Mouse (Mus musculus): ENCODE measurements around the gene Dedd. TPM values are rescaled to one million over a fixed set of nuclear protein-coding genes. Genes with fewer than 3 reads are reported as not detected.

The Dedd gene
- 47.4 and 52.7 TPM in 2 replicates for polyA plus RNA-seq (2015; fragmentation: Nextera tagmentation; extraction: Ambion mirVana)

GRCm38 (mm10) chr1:171328839-171329432 lies at the start of gene Dedd:
Dedd (plus strand) TSS chr1:171329145.
- H3K4me2 ChIP-seq, result peak within 1 kb of the TSS; percentile 82

GRCm38 (mm10) chr1:171279721-171280120 lies 49.2 kb upstream of the Dedd start:
- Histone ChIP-seq H3K36me3 (peaks cover 65% of the 10 kb centered on the region), H3K27me3 (no peaks in the 10 kb centered on the region), H3K4me2 (peak overlapping the region; percentile 91), H3K27ac (replicated peaks) (no peak overlapping the region), H3K9ac (peak overlapping the region; percentile 78), H3K4me3 (peak overlapping the region; percentile 63), H3K9me3 (no peaks in the 10 kb centered on the region), H3K4me1 (replicated peaks) (peaks cover 32% of the 10 kb centered on the region)
- 71% methylated on average over 5 of the region's 5 CpGs for WGBS
- no peak for ATAC-seq (ENCODE audit: low read depth)

More at GRCm38 (mm10) chr1:171328839-171329432, at the start of gene Dedd:
- peak; percentile 97 for ATAC-seq (ENCODE audit: low read depth)
- Histone ChIP-seq H3K9ac (peak within 1 kb of the TSS; percentile 96), H3K9me3 (no peaks in the 10 kb centered on the region), H3K4me3 (peak within 1 kb of the TSS; percentile 87), H3K27ac (replicated peaks) (peak within 1 kb of the TSS; percentile 100), H3K36me3 (peaks cover 16% of the 10 kb centered on the region; the same call in 1 of the 2 replicates), H3K27me3 (no peaks in the 10 kb centered on the region), H3K4me1 (replicated peaks) (peaks cover 68% of the 10 kb centered on the region)
- under 1% methylated on average over 47 of the region's 48 CpGs for WGBS

GRCm38 (mm10) chr1:171280250-171280915 lies 48.6 kb upstream of the Dedd start:
- peak overlapping the region; percentile 63 for H3K4me3 ChIP-seq
- no peaks in the 10 kb centered on the region for H3K27me3 ChIP-seq
- ATAC-seq (ENCODE audit: low read depth), result peak; percentile 45; the same call in 1 of the 2 replicates
- H3K4me2 ChIP-seq, result peak overlapping the region; percentile 91
- peak overlapping the region; percentile 78 for H3K9ac ChIP-seq
- no peak overlapping the region; the same call in 1 of the 2 replicates for H3K27ac ChIP-seq (replicated peaks)
- peaks cover 38% of the 10 kb centered on the region for H3K4me1 ChIP-seq (replicated peaks)
- H3K9me3 ChIP-seq, result no peaks in the 10 kb centered on the region
- WGBS, result 2% methylated on average over 25 of the region's 25 CpGs
- peaks cover 65% of the 10 kb centered on the region for H3K36me3 ChIP-seq

- Histone ChIP-seq H3K27me3 (no peaks in the 10 kb centered on the region), H3K4me2 (peak within 1 kb of the TSS; percentile 91), H3K4me3 (peak within 1 kb of the TSS; percentile 63), H3K36me3 (peaks cover 65% of the 10 kb centered on the region), H3K9ac (peak within 1 kb of the TSS; percentile 78), H3K4me1 (replicated peaks) (peaks cover 45% of the 10 kb centered on the region), H3K9me3 (no peaks in the 10 kb centered on the region), H3K27ac (replicated peaks) (peak within 1 kb of the TSS; percentile 78)
- under 1% methylated on average over 26 of the region's 26 CpGs for WGBS
- ATAC-seq (ENCODE audit: low read depth), result peak; percentile 98
These were observed 47.9 kb upstream of the Dedd start, which contains the start of gene Ppox for GRCm38 (mm10) chr1:171280916-171281527. Ppox (minus strand) TSS chr1:171281186.

- peaks cover 65% of the 10 kb centered on the region for H3K36me3 ChIP-seq
- H3K27ac ChIP-seq (replicated peaks), result peak overlapping the region; percentile 78
- H3K4me2 ChIP-seq, result peak overlapping the region; percentile 91
- WGBS, result under 1% methylated on average over 10 of the region's 10 CpGs
- no peaks in the 10 kb centered on the region for H3K27me3 ChIP-seq
- H3K9me3 ChIP-seq, result no peaks in the 10 kb centered on the region
- peak overlapping the region; percentile 60 for H3K9ac ChIP-seq
- peaks cover 45% of the 10 kb centered on the region for H3K4me1 ChIP-seq (replicated peaks)
- H3K4me3 ChIP-seq, result peak overlapping the region; percentile 63
- ATAC-seq (ENCODE audit: low read depth), result peak; percentile 40
These were observed 47.4 kb upstream of the Dedd start for GRCm38 (mm10) chr1:171281528-171281923.

- WGBS, result 80% methylated on average over 18 of the region's 18 CpGs
- Histone ChIP-seq H3K9ac (peak overlapping the region; percentile 60; the same call in 1 of the 2 replicates), H3K27ac (replicated peaks) (no peak overlapping the region), H3K4me2 (peak overlapping the region; percentile 91), H3K27me3 (no peaks in the 10 kb centered on the region), H3K36me3 (peaks cover 60% of the 10 kb centered on the region), H3K4me1 (replicated peaks) (peaks cover 52% of the 10 kb centered on the region), H3K4me3 (peak overlapping the region; percentile 63; the same call in 1 of the 2 replicates), H3K9me3 (no peaks in the 10 kb centered on the region)
- ATAC-seq (ENCODE audit: low read depth), result no peak
These were observed 46.7 kb upstream of the Dedd start for GRCm38 (mm10) chr1:171282086-171282805.

GRCm38 (mm10) chr1:171283188-171284160 lies 45.5 kb upstream of the Dedd start:
- H3K36me3 ChIP-seq, result peaks cover 51% of the 10 kb centered on the region
- no peak overlapping the region for H3K9ac ChIP-seq
- H3K4me2 ChIP-seq, result no peak overlapping the region
- no peak for ATAC-seq (ENCODE audit: low read depth)
- H3K4me1 ChIP-seq (replicated peaks), result peaks cover 58% of the 10 kb centered on the region
- H3K4me3 ChIP-seq, result no peak overlapping the region
- no peaks in the 10 kb centered on the region for H3K9me3 ChIP-seq
- H3K27me3 ChIP-seq, result no peaks in the 10 kb centered on the region
- no peak overlapping the region for H3K27ac ChIP-seq (replicated peaks)
- WGBS, result 91% methylated on average over 18 of the region's 18 CpGs

- ATAC-seq (ENCODE audit: low read depth), result no peak
- WGBS, result 91% methylated on average over 15 of the region's 15 CpGs
- Histone ChIP-seq H3K4me3 (no peak overlapping the region), H3K27me3 (no peaks in the 10 kb centered on the region), H3K4me2 (no peak overlapping the region), H3K4me1 (replicated peaks) (peaks cover 61% of the 10 kb centered on the region), H3K9me3 (no peaks in the 10 kb centered on the region), H3K36me3 (peaks cover 58% of the 10 kb centered on the region), H3K9ac (no peak overlapping the region), H3K27ac (replicated peaks) (0 out of 2 replicates have a peak overlapping the region, but pooled peaks have one; percentile 9)
These were observed 44.5 kb upstream of the Dedd start for GRCm38 (mm10) chr1:171284491-171284890.

GRCm38 (mm10) chr1:171285096-171285892 lies 43.7 kb upstream of the Dedd start:
- ATAC-seq (ENCODE audit: low read depth), result no peak
- H3K36me3 ChIP-seq, result peaks cover 65% of the 10 kb centered on the region
- no peak overlapping the region for H3K4me2 ChIP-seq
- H3K27me3 ChIP-seq, result no peaks in the 10 kb centered on the region
- no peak overlapping the region for H3K4me3 ChIP-seq
- H3K4me1 ChIP-seq (replicated peaks), result peaks cover 53% of the 10 kb centered on the region
- H3K27ac ChIP-seq (replicated peaks), result no peak overlapping the region
- H3K9me3 ChIP-seq, result no peaks in the 10 kb centered on the region
- no peak overlapping the region for H3K9ac ChIP-seq
- 87% methylated on average over 20 of the region's 20 CpGs for WGBS

GRCm38 (mm10) chr1:171286517-171286916 lies 42.4 kb upstream of the Dedd start:
- Histone ChIP-seq H3K27me3 (no peaks in the 10 kb centered on the region), H3K4me1 (replicated peaks) (peaks cover 46% of the 10 kb centered on the region), H3K4me3 (peak overlapping the region; percentile 88), H3K9ac (peak overlapping the region; percentile 97), H3K36me3 (peaks cover 65% of the 10 kb centered on the region), H3K27ac (replicated peaks) (no peak overlapping the region), H3K4me2 (peak overlapping the region; percentile 68), H3K9me3 (no peaks in the 10 kb centered on the region)
- no peak for ATAC-seq (ENCODE audit: low read depth)
- WGBS, result 90% methylated on average over 19 of the region's 19 CpGs
